Mouse (Mus musculus) forebrain, embryonic 13.5 days (tissue): ENCODE measurements at regions not wholly inside any gene's neighbourhood (a gene's known extent, or its start where the extent isn't known, plus 50 kb on each side); places are given as distances from the start of the nearest gene placed in this dataset.

ENCODE experiments used
- ATAC-seq: fragments of 200-750 bp; cut with Nextera tagmentation; 2 replicates; pipeline ENCODE4 v1.8.0; 2017
- H3K27ac ChIP-seq: fragments of 300-500 bp; sonication (generic); 2 replicates; pipeline ENCODE4 v1.5.1; 2015; ENCODE audit warnings: inconsistent platforms, mild to moderate bottlenecking, moderate library complexity
- H3K27me3 ChIP-seq: fragments of 300-500 bp; sonication (generic); 2 replicates; pipeline ENCODE4 v1.6.1; 2015; ENCODE audit warnings: mild to moderate bottlenecking, inconsistent platforms
- H3K36me3 ChIP-seq: fragments of 300-500 bp; sonication (generic); 2 replicates; pipeline ENCODE4 v1.6.1; 2015; ENCODE audit warnings: mild to moderate bottlenecking, inconsistent platforms; ENCODE audit not compliant: poor library complexity, severe bottlenecking
- H3K4me1 ChIP-seq: fragments of 300-500 bp; sonication (generic); 2 replicates; pipeline ENCODE4 v1.6.1; 2015; ENCODE audit warnings: inconsistent platforms
- H3K4me2 ChIP-seq: fragments of 300-500 bp; sonication (generic); 2 replicates; pipeline ENCODE4 v1.6.1; 2015; ENCODE audit warnings: inconsistent platforms, mild to moderate bottlenecking, moderate library complexity
- H3K4me3 ChIP-seq: fragments of 300-500 bp; sonication (generic); 2 replicates; pipeline ENCODE4 v1.5.1; 2015; ENCODE audit warnings: mild to moderate bottlenecking, inconsistent platforms
- H3K9ac ChIP-seq: fragments of 300-500 bp; sonication (generic); 2 replicates; pipeline ENCODE4 v1.6.1; 2015; ENCODE audit warnings: mild to moderate bottlenecking, inconsistent platforms
- H3K9me3 ChIP-seq: fragments of 300-500 bp; sonication (generic); replicated peaks from 2 replicates; pipeline ENCODE4 v1.6.1; 2016; ENCODE audit warnings: inconsistent platforms
- WGBS: fragments of 180-500 bp; shearing (Covaris S2); methylation state at CpG from one replicate; pipeline ENCODE4 v1.1.7; 2015; 5-methylcytosine and 5-hydroxymethylcytosine counted together

GRCm38 (mm10) chr14:76313424-76314190 lies 101.2 kb upstream of the Tsc22d1 start:
- Histone ChIP-seq H3K27ac (peak overlapping the region; percentile 32), H3K9me3 (no peaks in the 10 kb centered on the region; the same call in 1 of the 2 replicates), H3K4me3 (no peak overlapping the region), H3K36me3 (no peaks in the 10 kb centered on the region), H3K4me1 (peaks cover 37% of the 10 kb centered on the region), H3K4me2 (no peak overlapping the region), H3K9ac (no peak overlapping the region), H3K27me3 (no peaks in the 10 kb centered on the region)
- ATAC-seq: peak; percentile 90
- 56% methylated on average over 14 of the region's 14 CpGs for WGBS

GRCm38 (mm10) chr14:76318438-76318837 lies 96.3 kb upstream of the Tsc22d1 start:
- Histone ChIP-seq H3K4me1 (peaks cover 8% of the 10 kb centered on the region), H3K4me2 (no peak overlapping the region), H3K27ac (no peak overlapping the region), H3K9me3 (no peaks in the 10 kb centered on the region; the same call in 1 of the 2 replicates), H3K9ac (no peak overlapping the region), H3K27me3 (no peaks in the 10 kb centered on the region), H3K4me3 (no peak overlapping the region), H3K36me3 (no peaks in the 10 kb centered on the region)
- no peak for ATAC-seq
- WGBS: 67% methylated on average over 5 of the region's 5 CpGs

GRCm38 (mm10) chr14:76324246-76324645 lies 90.5 kb upstream of the Tsc22d1 start:
- Histone ChIP-seq H3K9me3 (no peaks in the 10 kb centered on the region), H3K4me2 (no peak overlapping the region), H3K36me3 (no peaks in the 10 kb centered on the region), H3K27ac (no peak overlapping the region), H3K4me1 (no peaks in the 10 kb centered on the region), H3K9ac (no peak overlapping the region), H3K27me3 (no peaks in the 10 kb centered on the region), H3K4me3 (no peak overlapping the region)
- WGBS: 94% methylated on average over 1 of the region's 1 CpGs
- ATAC-seq: no peak

- no peaks in the 10 kb centered on the region for H3K36me3 ChIP-seq
- no peaks in the 10 kb centered on the region for H3K27me3 ChIP-seq
- no peak for ATAC-seq
- WGBS: 81% methylated on average over 5 of the region's 5 CpGs
- H3K4me3 ChIP-seq: no peak overlapping the region
- H3K27ac ChIP-seq: no peak overlapping the region
- no peaks in the 10 kb centered on the region for H3K9me3 ChIP-seq
- peaks cover 12% of the 10 kb centered on the region for H3K4me1 ChIP-seq
- H3K9ac ChIP-seq: no peak overlapping the region
- no peak overlapping the region for H3K4me2 ChIP-seq
Measured at GRCm38 (mm10) chr14:76329983-76330382, 84.8 kb upstream of the Tsc22d1 start.

GRCm38 (mm10) chr14:76331497-76332335 lies 83.0 kb upstream of the Tsc22d1 start:
- WGBS: 23% methylated on average over 11 of the region's 11 CpGs
- no peaks in the 10 kb centered on the region for H3K36me3 ChIP-seq
- ATAC-seq: peak; percentile 87
- H3K9ac ChIP-seq: no peak overlapping the region
- H3K4me3 ChIP-seq: no peak overlapping the region
- peaks cover 12% of the 10 kb centered on the region for H3K4me1 ChIP-seq
- H3K27ac ChIP-seq: peak overlapping the region; percentile 1; the same call in 1 of the 2 replicates
- H3K27me3 ChIP-seq: no peaks in the 10 kb centered on the region
- H3K9me3 ChIP-seq: no peaks in the 10 kb centered on the region
- H3K4me2 ChIP-seq: no peak overlapping the region; the same call in 1 of the 2 replicates

GRCm38 (mm10) chr14:76332336-76332703 lies 82.4 kb upstream of the Tsc22d1 start:
- 82% methylated on average over 10 of the region's 10 CpGs for WGBS
- peaks cover 12% of the 10 kb centered on the region for H3K4me1 ChIP-seq
- no peak overlapping the region for H3K27ac ChIP-seq

GRCm38 (mm10) chr14:76340789-76341188 lies 74.0 kb upstream of the Tsc22d1 start:
- 92% methylated on average over 7 of the region's 7 CpGs for WGBS

More at GRCm38 (mm10) chr14:76332336-76332703, 82.4 kb upstream of the Tsc22d1 start:
- H3K27me3 ChIP-seq: no peaks in the 10 kb centered on the region
- H3K4me3 ChIP-seq: no peak overlapping the region
- no peak overlapping the region for H3K9ac ChIP-seq
- H3K9me3 ChIP-seq: no peaks in the 10 kb centered on the region
- ATAC-seq: no peak
- H3K4me2 ChIP-seq: no peak overlapping the region
- H3K36me3 ChIP-seq: no peaks in the 10 kb centered on the region

GRCm38 (mm10) chr14:76341226-76341625 lies 73.5 kb upstream of the Tsc22d1 start:
- no peaks in the 10 kb centered on the region for H3K4me1 ChIP-seq
- H3K4me3 ChIP-seq: no peak overlapping the region
- H3K9me3 ChIP-seq: no peaks in the 10 kb centered on the region
- H3K9ac ChIP-seq: no peak overlapping the region
- no peaks in the 10 kb centered on the region for H3K27me3 ChIP-seq
- no peak overlapping the region for H3K4me2 ChIP-seq
- no peaks in the 10 kb centered on the region for H3K36me3 ChIP-seq
- ATAC-seq: no peak
- 85% methylated on average over 10 of the region's 10 CpGs for WGBS
- H3K27ac ChIP-seq: no peak overlapping the region

More at GRCm38 (mm10) chr14:76340789-76341188, 74.0 kb upstream of the Tsc22d1 start:
- no peak for ATAC-seq
- H3K9ac ChIP-seq: no peak overlapping the region
- H3K4me1 ChIP-seq: no peaks in the 10 kb centered on the region
- H3K4me3 ChIP-seq: no peak overlapping the region
- no peaks in the 10 kb centered on the region for H3K27me3 ChIP-seq
- H3K27ac ChIP-seq: no peak overlapping the region
- H3K9me3 ChIP-seq: no peaks in the 10 kb centered on the region
- no peak overlapping the region for H3K4me2 ChIP-seq
- H3K36me3 ChIP-seq: no peaks in the 10 kb centered on the region

- no peaks in the 10 kb centered on the region for H3K4me1 ChIP-seq
- H3K36me3 ChIP-seq: no peaks in the 10 kb centered on the region
- H3K4me2 ChIP-seq: no peak overlapping the region
- WGBS: 63% methylated on average over 9 of the region's 9 CpGs
- H3K4me3 ChIP-seq: no peak overlapping the region
- no peak overlapping the region for H3K27ac ChIP-seq
- no peak overlapping the region for H3K9ac ChIP-seq
- H3K27me3 ChIP-seq: no peaks in the 10 kb centered on the region
- no peak for ATAC-seq
- no peaks in the 10 kb centered on the region for H3K9me3 ChIP-seq
Measured at GRCm38 (mm10) chr14:76351856-76352255, 62.9 kb upstream of the Tsc22d1 start.

- Histone ChIP-seq H3K4me3 (no peak overlapping the region), H3K27ac (no peak overlapping the region), H3K4me2 (no peak overlapping the region), H3K9ac (no peak overlapping the region), H3K36me3 (no peaks in the 10 kb centered on the region), H3K4me1 (no peaks in the 10 kb centered on the region), H3K27me3 (no peaks in the 10 kb centered on the region), H3K9me3 (peaks cover 5% of the 10 kb centered on the region; the same call in 1 of the 2 replicates)
- 84% methylated on average over 2 of the region's 2 CpGs for whole genome bisulfite sequencing
- ATAC-seq: no peak
Measured at GRCm38 (mm10) chr14:76356161-76356560, 58.6 kb upstream of the Tsc22d1 start.

- H3K4me2 ChIP-seq: no peak overlapping the region
- H3K27me3 ChIP-seq: no peaks in the 10 kb centered on the region
- no peak overlapping the region for H3K4me3 ChIP-seq
- no peak for ATAC-seq
- no peak overlapping the region for H3K27ac ChIP-seq
- no peak overlapping the region for H3K9ac ChIP-seq
- peaks cover 5% of the 10 kb centered on the region; the same call in 1 of the 2 replicates for H3K9me3 ChIP-seq
- WGBS: 93% methylated on average over 11 of the region's 11 CpGs
- no peaks in the 10 kb centered on the region for H3K4me1 ChIP-seq
- no peaks in the 10 kb centered on the region for H3K36me3 ChIP-seq
Measured at GRCm38 (mm10) chr14:76359837-76360410, 54.8 kb upstream of the Tsc22d1 start.

- Histone ChIP-seq H3K9me3 (peaks cover 4% of the 10 kb centered on the region; the same call in 1 of the 2 replicates), H3K4me2 (no peak overlapping the region), H3K4me1 (no peaks in the 10 kb centered on the region), H3K36me3 (no peaks in the 10 kb centered on the region), H3K27me3 (no peaks in the 10 kb centered on the region), H3K4me3 (no peak overlapping the region), H3K27ac (no peak overlapping the region), H3K9ac (no peak overlapping the region)
- 95% methylated on average over 4 of the region's 4 CpGs for WGBS
- no peak for ATAC-seq
Measured at GRCm38 (mm10) chr14:76364034-76364433, 50.7 kb upstream of the Tsc22d1 start.
